Mouse (Mus musculus) stomach, postnatal 0 days (tissue): ENCODE results near the gene Heatr1. TPM values are rescaled to one million over a fixed set of nuclear protein-coding genes. Genes with fewer than 3 reads are reported as not detected.

Experiments
- ATAC-seq: fragments of 200-750 bp; cut with Nextera tagmentation; 2 replicates; pipeline ENCODE4 v1.8.0; 2017; ENCODE audit not compliant: low FRiP score, low TSS enrichment
- DNase-seq: peaks from one replicate; pipeline ENCODE4 v3.0.0-alpha.2; 2016; ENCODE audit warnings: low spot score
- H3K27ac ChIP-seq: fragments of 300-500 bp; sonication (generic); replicated peaks from 2 replicates; pipeline ENCODE4 v1.5.1; 2014; ENCODE audit warnings: mild to moderate bottlenecking, control low read depth
- H3K27me3 ChIP-seq: fragments of 300-500 bp; sonication (generic); 2 replicates; pipeline ENCODE4 v1.6.1; 2014; ENCODE audit warnings: low read length; ENCODE audit not compliant: control insufficient read depth, insufficient read depth
- H3K36me3 ChIP-seq: fragments of 300-500 bp; sonication (generic); 2 replicates; pipeline ENCODE4 v1.6.1; 2014; ENCODE audit warnings: low read length, mixed read lengths; ENCODE audit not compliant: control insufficient read depth, insufficient read depth
- H3K4me1 ChIP-seq: fragments of 300-500 bp; sonication (generic); replicated peaks from 2 replicates; pipeline ENCODE4 v1.6.1; 2014; ENCODE audit warnings: antibody characterized with exemption; ENCODE audit not compliant: control insufficient read depth, insufficient read depth
- H3K4me2 ChIP-seq: fragments of 300-500 bp; sonication (generic); replicated peaks from 2 replicates; pipeline ENCODE4 v1.6.1; 2014; ENCODE audit warnings: low read depth, mild to moderate bottlenecking, control low read depth, moderate library complexity
- H3K4me3 ChIP-seq: fragments of 300-500 bp; sonication (generic); 2 replicates; pipeline ENCODE4 v1.5.1; 2014; ENCODE audit warnings: low read depth, low read length, control low read depth
- H3K9ac ChIP-seq: fragments of 300-500 bp; sonication (generic); 2 replicates; pipeline ENCODE4 v1.6.1; 2014; ENCODE audit warnings: mild to moderate bottlenecking, low read length, control low read depth, mixed read lengths
- H3K9me3 ChIP-seq: fragments of 300-500 bp; sonication (generic); 2 replicates; pipeline ENCODE4 v1.6.1; 2016; ENCODE audit warnings: low read length; ENCODE audit not compliant: control insufficient read depth
- CTCF ChIP-seq: IDR thresholded peaks from 2 replicates; pipeline ENCODE4 v1.5.1; 2016; ENCODE audit warnings: antibody characterized with exemption, low read depth, mild to moderate bottlenecking, moderate library complexity
- EP300 ChIP-seq: optimal IDR thresholded peaks from 2 replicates; pipeline ENCODE3; 2016; ENCODE audit warnings: antibody characterized with exemption
- whole genome bisulfite sequencing: fragments of 180-500 bp; shearing (Covaris S2); extraction: QIAGEN DNeasy Blood & Tissue Kit; methylation state at CpG from one replicate; pipeline ENCODE4 v1.1.7; 2014; 5-methylcytosine and 5-hydroxymethylcytosine counted together
- polyA plus RNA-seq: library from polyadenylated mRNA; unstranded; fragments of >200 nt; fragmentation: Nextera tagmentation; extraction: Ambion mirVana; gene quantifications from 2 replicates; pipeline ENCODE4 v1.2.1, GENCODE M21; 2015

Heatr1 gene
- polyA plus RNA-seq, 1 experiment from 2014 or later, result 6.2 TPM

GRCm38 (mm10) chr13:12433843-12434242 lies 39.0 kb downstream of the Heatr1 start:
- TF ChIP-seq CTCF (no peak), EP300 (no peak)
- DNase-seq (no peak), ATAC-seq (no peak)
- Histone ChIP-seq H3K27me3 (no peaks in the 10 kb centered on the region), H3K4me2 (no peak overlapping the region), H3K9ac (no peak overlapping the region), H3K27ac (no peak overlapping the region), H3K4me3 (no peak overlapping the region), H3K4me1 (no peaks in the 10 kb centered on the region), H3K36me3 (peaks cover 25% of the 10 kb centered on the region), H3K9me3 (no peaks in the 10 kb centered on the region)
- WGBS, result 74% methylated on average over 5 of the region's 5 CpGs

GRCm38 (mm10) chr13:12439586-12439985 lies 44.8 kb downstream of the Heatr1 start:
- ATAC-seq, result no peak
- H3K9me3 ChIP-seq, result no peaks in the 10 kb centered on the region
- no peak for DNase-seq
- no peaks in the 10 kb centered on the region for H3K4me1 ChIP-seq
- H3K4me3 ChIP-seq, result no peak overlapping the region
- H3K27me3 ChIP-seq, result no peaks in the 10 kb centered on the region
- H3K9ac ChIP-seq, result no peak overlapping the region
- H3K27ac ChIP-seq, result no peak overlapping the region
- peaks cover 19% of the 10 kb centered on the region for H3K36me3 ChIP-seq
- no peak overlapping the region for H3K4me2 ChIP-seq
- TF ChIP-seq CTCF (no peak), EP300 (no peak)
- WGBS, result 92% methylated on average over 3 of the region's 3 CpGs

GRCm38 (mm10) chr13:12440813-12441212 lies 46.0 kb downstream of the Heatr1 start:
- no peak overlapping the region for H3K4me2 ChIP-seq
- no peak overlapping the region for H3K27ac ChIP-seq
- no peak for DNase-seq
- H3K9ac ChIP-seq, result no peak overlapping the region
- TF ChIP-seq EP300 (no peak), CTCF (no peak)
- H3K4me3 ChIP-seq, result no peak overlapping the region
- 83% methylated on average over 6 of the region's 6 CpGs for WGBS
- no peaks in the 10 kb centered on the region for H3K4me1 ChIP-seq
- no peaks in the 10 kb centered on the region for H3K9me3 ChIP-seq
- H3K36me3 ChIP-seq, result peaks cover 10% of the 10 kb centered on the region; the same call in 1 of the 2 replicates
- ATAC-seq, result no peak
- no peaks in the 10 kb centered on the region for H3K27me3 ChIP-seq

- no peaks in the 10 kb centered on the region for H3K9me3 ChIP-seq
- no peak overlapping the region for H3K4me2 ChIP-seq
- 45% methylated on average over 2 of the region's 2 CpGs for WGBS
- no peak overlapping the region for H3K4me3 ChIP-seq
- peaks cover 13% of the 10 kb centered on the region for H3K36me3 ChIP-seq
- TF ChIP-seq EP300 (no peak), CTCF (no peak)
- no peak overlapping the region for H3K9ac ChIP-seq
- no peak overlapping the region for H3K27ac ChIP-seq
- no peaks in the 10 kb centered on the region for H3K27me3 ChIP-seq
- no peak for DNase-seq
- no peaks in the 10 kb centered on the region for H3K4me1 ChIP-seq
- ATAC-seq, result no peak
Measured at GRCm38 (mm10) chr13:12442008-12442587, 47.3 kb downstream of the Heatr1 start.

- Histone ChIP-seq H3K36me3 (peaks cover 13% of the 10 kb centered on the region; the same call in 1 of the 2 replicates), H3K27ac (no peak overlapping the region), H3K4me2 (no peak overlapping the region), H3K27me3 (no peaks in the 10 kb centered on the region), H3K9ac (no peak overlapping the region), H3K4me1 (no peaks in the 10 kb centered on the region), H3K9me3 (no peaks in the 10 kb centered on the region), H3K4me3 (no peak overlapping the region)
- TF ChIP-seq EP300 (no peak), CTCF (no peak)
- 89% methylated on average over 14 of the region's 14 CpGs for WGBS
- ATAC-seq, result no peak
- no peak for DNase-seq
Measured at GRCm38 (mm10) chr13:12453150-12453549, 58.3 kb downstream of the Heatr1 start.

- no peak overlapping the region for H3K9ac ChIP-seq
- no peak for DNase-seq
- TF ChIP-seq CTCF (no peak), EP300 (no peak)
- no peaks in the 10 kb centered on the region for H3K9me3 ChIP-seq
- H3K4me1 ChIP-seq, result no peaks in the 10 kb centered on the region
- H3K4me2 ChIP-seq, result no peak overlapping the region
- H3K36me3 ChIP-seq, result peaks cover 13% of the 10 kb centered on the region; the same call in 1 of the 2 replicates
- H3K27me3 ChIP-seq, result no peaks in the 10 kb centered on the region
- no peak overlapping the region for H3K4me3 ChIP-seq
- no peak for ATAC-seq
- 78% methylated on average over 7 of the region's 7 CpGs for WGBS
- no peak overlapping the region for H3K27ac ChIP-seq
Measured at GRCm38 (mm10) chr13:12454686-12455390, 60.0 kb downstream of the Heatr1 start.
